Mouse (Mus musculus) liver, embryonic 15.5 days (tissue): ENCODE data around the gene Tspan5. TPM values are rescaled to one million over a fixed set of nuclear protein-coding genes. Genes with fewer than 3 reads are reported as not detected.

Source experiments
- ATAC-seq: fragments of 200-750 bp; cut with Nextera tagmentation; 2 replicates; pipeline ENCODE4 v1.8.0; 2017; ENCODE audit warnings: moderate number of reproducible peaks, mild to moderate bottlenecking, moderate library complexity; ENCODE audit not compliant: insufficient read depth
- H3K27ac ChIP-seq: fragments of 300-500 bp; sonication (generic); replicated peaks from 2 replicates; pipeline ENCODE4 v1.5.1; 2015; ENCODE audit warnings: mild to moderate bottlenecking, inconsistent platforms
- H3K27me3 ChIP-seq: fragments of 300-500 bp; sonication (generic); 2 replicates; pipeline ENCODE4 v1.6.1; 2015; ENCODE audit warnings: mild to moderate bottlenecking, inconsistent platforms
- H3K36me3 ChIP-seq: fragments of 300-500 bp; sonication (generic); replicated peaks from 2 replicates; pipeline ENCODE4 v1.6.1; 2015; ENCODE audit warnings: moderate library complexity, mild to moderate bottlenecking, inconsistent platforms
- H3K4me1 ChIP-seq: fragments of 300-500 bp; sonication (generic); replicated peaks from 2 replicates; pipeline ENCODE4 v1.6.1; 2015; ENCODE audit warnings: inconsistent platforms
- H3K4me2 ChIP-seq: fragments of 300-500 bp; sonication (generic); 2 replicates; pipeline ENCODE4 v1.6.1; 2015; ENCODE audit warnings: moderate library complexity, mild to moderate bottlenecking, inconsistent platforms
- H3K4me3 ChIP-seq: fragments of 300-500 bp; sonication (generic); replicated peaks from 2 replicates; pipeline ENCODE4 v1.5.1; 2015; ENCODE audit warnings: mild to moderate bottlenecking, inconsistent platforms
- H3K9ac ChIP-seq: fragments of 300-500 bp; sonication (generic); 2 replicates; pipeline ENCODE4 v1.6.1; 2015; ENCODE audit warnings: moderate library complexity, mild to moderate bottlenecking, inconsistent platforms
- H3K9me3 ChIP-seq: fragments of 300-500 bp; sonication (generic); replicated peaks from 2 replicates; pipeline ENCODE4 v1.6.1; 2016; ENCODE audit warnings: inconsistent platforms
- whole genome bisulfite sequencing: fragments of 180-500 bp; shearing (Covaris S2); methylation state at CpG from one replicate; pipeline ENCODE4 v1.1.7; 2015; ENCODE audit warnings: mixed read lengths; ENCODE audit not compliant: insufficient replicate concordance; 5-methylcytosine and 5-hydroxymethylcytosine counted together
- polyA plus RNA-seq: library from polyadenylated mRNA; unstranded; fragments of >200 nt; fragmentation: Nextera tagmentation; extraction: Ambion mirVana; gene quantifications from 2 replicates; pipeline ENCODE4 v1.2.1, GENCODE M21; 2015

Gene Tspan5
- polyA plus RNA-seq, 1 experiment from 2014 or later, result 3.4 TPM

GRCm38 (mm10) chr3:138836937-138837336, 94.9 kb downstream of the Tspan5 start:
- ATAC-seq, result no peak
- no peaks in the 10 kb centered on the region for H3K27me3 ChIP-seq
- no peak overlapping the region for H3K4me2 ChIP-seq
- no peak overlapping the region for H3K9ac ChIP-seq
- whole genome bisulfite sequencing, result 64% methylated on average over 5 of the region's 5 CpGs
- H3K9me3 ChIP-seq, result no peaks in the 10 kb centered on the region
- no peaks in the 10 kb centered on the region for H3K4me1 ChIP-seq
- H3K36me3 ChIP-seq, result no peaks in the 10 kb centered on the region
- no peak overlapping the region for H3K27ac ChIP-seq
- no peak overlapping the region for H3K4me3 ChIP-seq

GRCm38 (mm10) chr3:138837651-138838050, 95.7 kb downstream of the Tspan5 start:
- Histone ChIP-seq H3K27ac (no peak overlapping the region), H3K4me1 (no peaks in the 10 kb centered on the region), H3K9me3 (no peaks in the 10 kb centered on the region), H3K4me3 (no peak overlapping the region), H3K9ac (no peak overlapping the region), H3K4me2 (no peak overlapping the region), H3K36me3 (no peaks in the 10 kb centered on the region), H3K27me3 (no peaks in the 10 kb centered on the region)
- WGBS, result 80% methylated on average over 6 of the region's 6 CpGs
- ATAC-seq, result no peak

GRCm38 (mm10) chr3:138839656-138840055, 97.7 kb downstream of the Tspan5 start:
- no peak overlapping the region for H3K4me2 ChIP-seq
- 46% methylated on average over 6 of the region's 6 CpGs for WGBS
- no peak overlapping the region for H3K9ac ChIP-seq
- no peaks in the 10 kb centered on the region for H3K36me3 ChIP-seq
- no peaks in the 10 kb centered on the region for H3K4me1 ChIP-seq
- H3K9me3 ChIP-seq, result no peaks in the 10 kb centered on the region
- no peak overlapping the region for H3K4me3 ChIP-seq
- no peak overlapping the region for H3K27ac ChIP-seq
- ATAC-seq, result no peak
- H3K27me3 ChIP-seq, result no peaks in the 10 kb centered on the region

GRCm38 (mm10) chr3:138841288-138841687, 99.3 kb downstream of the Tspan5 start:
- no peaks in the 10 kb centered on the region for H3K36me3 ChIP-seq
- H3K27ac ChIP-seq, result no peak overlapping the region
- H3K4me1 ChIP-seq, result no peaks in the 10 kb centered on the region
- H3K4me2 ChIP-seq, result no peak overlapping the region
- no peak overlapping the region for H3K4me3 ChIP-seq
- no peaks in the 10 kb centered on the region for H3K9me3 ChIP-seq
- WGBS, result 72% methylated on average over 5 of the region's 5 CpGs
- H3K27me3 ChIP-seq, result no peaks in the 10 kb centered on the region
- no peak overlapping the region for H3K9ac ChIP-seq
- no peak for ATAC-seq

- no peak overlapping the region for H3K27ac ChIP-seq
- no peaks in the 10 kb centered on the region for H3K9me3 ChIP-seq
- no peaks in the 10 kb centered on the region for H3K36me3 ChIP-seq
- H3K27me3 ChIP-seq, result no peaks in the 10 kb centered on the region
- 78% methylated on average over 2 of the region's 2 CpGs for WGBS
- H3K4me1 ChIP-seq, result no peaks in the 10 kb centered on the region
- H3K4me3 ChIP-seq, result no peak overlapping the region
- no peak overlapping the region for H3K4me2 ChIP-seq
- no peak overlapping the region for H3K9ac ChIP-seq
- no peak for ATAC-seq
Measured at GRCm38 (mm10) chr3:138843180-138843579, 101.2 kb downstream of the Tspan5 start.

GRCm38 (mm10) chr3:138843641-138844040, 101.6 kb downstream of the Tspan5 start:
- H3K9me3 ChIP-seq, result no peaks in the 10 kb centered on the region
- no peak for ATAC-seq
- 71% methylated on average over 5 of the region's 5 CpGs for WGBS
- no peak overlapping the region for H3K9ac ChIP-seq
- no peak overlapping the region for H3K27ac ChIP-seq
- no peak overlapping the region for H3K4me2 ChIP-seq
- H3K27me3 ChIP-seq, result no peaks in the 10 kb centered on the region
- H3K4me3 ChIP-seq, result no peak overlapping the region
- no peaks in the 10 kb centered on the region for H3K4me1 ChIP-seq
- no peaks in the 10 kb centered on the region for H3K36me3 ChIP-seq

- Histone ChIP-seq H3K36me3 (no peaks in the 10 kb centered on the region), H3K9me3 (no peaks in the 10 kb centered on the region), H3K9ac (no peak overlapping the region), H3K4me1 (no peaks in the 10 kb centered on the region), H3K27ac (no peak overlapping the region), H3K4me2 (no peak overlapping the region), H3K4me3 (no peak overlapping the region), H3K27me3 (no peaks in the 10 kb centered on the region)
- no peak for ATAC-seq
- 73% methylated on average over 1 of the region's 1 CpGs for WGBS
Measured at GRCm38 (mm10) chr3:138845820-138846219, 103.8 kb downstream of the Tspan5 start.

- Histone ChIP-seq H3K36me3 (no peaks in the 10 kb centered on the region), H3K4me1 (no peaks in the 10 kb centered on the region), H3K27ac (no peak overlapping the region), H3K27me3 (no peaks in the 10 kb centered on the region), H3K4me3 (no peak overlapping the region), H3K9ac (no peak overlapping the region), H3K9me3 (no peaks in the 10 kb centered on the region), H3K4me2 (no peak overlapping the region)
- no peak for ATAC-seq
- 54% methylated on average over 3 of the region's 3 CpGs for WGBS
Measured at GRCm38 (mm10) chr3:138847809-138848208, 105.8 kb downstream of the Tspan5 start.

- H3K27ac ChIP-seq, result no peak overlapping the region
- H3K4me1 ChIP-seq, result no peaks in the 10 kb centered on the region
- no peak for ATAC-seq
- H3K9ac ChIP-seq, result no peak overlapping the region
- no peaks in the 10 kb centered on the region for H3K27me3 ChIP-seq
- 60% methylated on average over 11 of the region's 11 CpGs for WGBS
- no peaks in the 10 kb centered on the region for H3K9me3 ChIP-seq
- H3K4me3 ChIP-seq, result no peak overlapping the region
- no peaks in the 10 kb centered on the region for H3K36me3 ChIP-seq
- no peak overlapping the region for H3K4me2 ChIP-seq
Measured at GRCm38 (mm10) chr3:138849755-138850301, 107.8 kb downstream of the Tspan5 start.

- no peaks in the 10 kb centered on the region for H3K4me1 ChIP-seq
- H3K27ac ChIP-seq, result no peak overlapping the region
- H3K9me3 ChIP-seq, result no peaks in the 10 kb centered on the region
- H3K4me3 ChIP-seq, result no peak overlapping the region
- no peaks in the 10 kb centered on the region for H3K27me3 ChIP-seq
- no peak overlapping the region for H3K9ac ChIP-seq
- no peak overlapping the region for H3K4me2 ChIP-seq
- no peaks in the 10 kb centered on the region for H3K36me3 ChIP-seq
- WGBS, result 86% methylated on average over 8 of the region's 8 CpGs
- no peak for ATAC-seq
Measured at GRCm38 (mm10) chr3:138851876-138852275, 109.9 kb downstream of the Tspan5 start.

GRCm38 (mm10) chr3:138852982-138853689, 111.1 kb downstream of the Tspan5 start:
- Histone ChIP-seq H3K36me3 (no peaks in the 10 kb centered on the region), H3K4me2 (no peak overlapping the region), H3K4me3 (no peak overlapping the region), H3K4me1 (no peaks in the 10 kb centered on the region), H3K27ac (no peak overlapping the region), H3K27me3 (no peaks in the 10 kb centered on the region), H3K9ac (no peak overlapping the region), H3K9me3 (no peaks in the 10 kb centered on the region)
- WGBS, result 65% methylated on average over 13 of the region's 13 CpGs
- no peak for ATAC-seq
